Mouse (Mus musculus) urinary bladder, postnatal 4 days (tissue): ENCODE data around the gene Plscr3.

Source experiments
- DNase-seq, 2 experiments: peaks; one replicate each; pipeline ENCODE4 v3.0.0; 2021 to 2022; ENCODE audit warnings: low spot score in 2 of 2

Plscr3 gene

DNA sequence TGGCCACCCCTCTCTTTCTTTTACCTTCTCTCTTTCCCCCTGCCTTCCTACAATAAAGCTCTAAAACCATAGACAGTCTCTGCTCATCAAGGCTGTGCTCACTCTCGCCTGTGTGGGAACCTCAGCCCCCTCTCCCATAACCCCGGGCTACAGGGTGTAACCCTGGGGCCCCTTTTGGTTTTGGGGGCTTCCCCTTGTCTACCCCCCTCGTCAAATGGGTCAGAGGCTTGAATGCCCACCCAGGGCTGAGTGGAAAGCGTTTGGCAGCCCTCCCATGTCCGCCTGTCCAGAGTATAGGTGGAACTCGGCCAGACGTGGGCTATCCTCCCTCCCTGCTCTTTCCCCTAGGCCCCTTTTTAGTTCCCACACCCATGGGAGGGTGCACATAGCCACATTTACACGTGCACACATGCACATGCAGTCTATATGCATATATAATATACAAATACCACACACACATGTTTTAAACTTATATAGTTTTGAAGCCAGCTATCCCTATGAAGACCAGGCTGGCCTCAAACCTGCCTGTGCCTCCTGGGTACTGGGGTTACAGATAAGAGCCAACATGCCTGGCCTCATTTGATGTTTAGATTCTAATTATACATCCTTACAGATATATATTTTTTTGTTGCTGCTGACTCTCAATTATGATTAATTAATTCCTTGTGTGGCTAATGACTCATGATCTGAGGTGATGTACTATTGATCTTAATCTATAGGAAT lies 18.1 kb downstream of the Plscr3 start:
- no peak for DNase-seq

DNA sequence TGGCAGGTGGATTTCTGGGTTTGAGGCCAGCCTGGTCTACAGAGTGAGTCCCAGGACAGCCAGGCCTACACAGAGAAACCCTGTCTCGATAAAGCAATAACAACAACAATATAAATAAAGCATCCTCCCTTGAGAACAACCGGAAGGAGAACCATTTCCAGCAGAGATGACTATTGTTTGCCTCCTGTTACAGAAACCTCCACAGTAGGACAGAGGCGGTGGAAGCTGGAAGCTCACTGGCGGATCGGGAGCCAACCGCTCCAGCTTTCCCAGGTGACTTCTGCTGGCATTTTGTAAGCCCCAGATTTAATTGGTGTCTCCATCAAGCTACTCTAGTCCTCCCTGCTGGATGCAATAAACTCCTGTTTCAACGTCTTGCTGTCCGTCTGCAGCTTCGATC lies 19.4 kb downstream of the Plscr3 start:
- DNase-seq = no peak

DNA sequence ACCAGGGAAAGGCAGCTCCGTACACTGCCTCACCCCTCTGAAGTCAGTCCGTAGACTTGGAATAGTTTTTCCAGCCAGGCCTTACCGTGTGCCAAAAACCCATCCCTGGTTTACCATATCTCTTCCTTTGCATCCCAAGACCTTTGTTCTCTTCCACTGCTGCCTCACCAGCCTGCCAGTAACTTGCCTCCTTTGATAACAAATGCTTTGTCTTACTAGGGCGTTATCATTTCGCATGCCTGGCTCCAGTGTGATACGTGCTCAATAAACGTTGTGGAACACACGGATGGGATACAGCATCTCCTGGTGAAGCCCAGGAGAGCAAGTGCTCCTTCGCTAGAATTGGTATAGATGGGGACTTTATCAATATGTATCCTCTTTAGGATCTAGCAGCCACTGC lies 21.2 kb downstream of the Plscr3 start:
- no peak for DNase-seq

DNA sequence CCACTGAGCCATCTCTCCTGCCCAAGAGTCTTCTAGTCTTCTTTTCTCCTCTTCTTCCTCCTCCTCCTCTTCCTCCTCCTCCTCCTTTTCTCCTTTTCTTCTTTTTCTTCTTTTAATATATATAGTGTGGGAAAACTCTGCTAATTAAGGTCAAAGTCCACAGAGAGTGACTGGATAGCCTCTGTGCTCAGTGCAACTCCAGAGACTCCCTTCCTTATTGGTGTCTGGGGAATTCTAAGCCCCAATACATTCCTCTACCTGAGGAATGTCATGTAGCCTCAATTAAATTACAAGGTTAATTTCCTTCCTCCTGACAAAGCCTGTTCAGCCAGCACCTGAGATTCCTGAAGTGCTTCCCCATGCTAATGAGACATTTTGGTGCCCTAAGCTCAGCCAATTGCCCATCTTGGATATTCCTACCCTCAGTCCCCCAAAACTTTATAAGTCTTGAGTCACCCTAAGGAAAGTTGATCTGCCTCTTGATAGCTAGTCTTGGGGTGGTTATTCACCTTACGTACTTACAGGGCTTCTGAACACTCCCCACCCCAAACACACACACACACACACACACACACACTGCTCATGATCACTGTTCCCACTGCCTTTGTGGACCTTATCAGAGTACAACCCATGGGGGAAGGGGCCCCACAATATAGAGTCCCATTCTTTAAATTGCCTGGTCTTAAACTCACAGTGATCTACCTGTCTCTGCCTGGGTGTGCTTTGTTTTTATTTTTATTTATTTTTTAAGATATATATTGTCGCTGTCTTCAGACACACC lies 24.3 kb downstream of the Plscr3 start:
- no peak for DNase-seq

DNA sequence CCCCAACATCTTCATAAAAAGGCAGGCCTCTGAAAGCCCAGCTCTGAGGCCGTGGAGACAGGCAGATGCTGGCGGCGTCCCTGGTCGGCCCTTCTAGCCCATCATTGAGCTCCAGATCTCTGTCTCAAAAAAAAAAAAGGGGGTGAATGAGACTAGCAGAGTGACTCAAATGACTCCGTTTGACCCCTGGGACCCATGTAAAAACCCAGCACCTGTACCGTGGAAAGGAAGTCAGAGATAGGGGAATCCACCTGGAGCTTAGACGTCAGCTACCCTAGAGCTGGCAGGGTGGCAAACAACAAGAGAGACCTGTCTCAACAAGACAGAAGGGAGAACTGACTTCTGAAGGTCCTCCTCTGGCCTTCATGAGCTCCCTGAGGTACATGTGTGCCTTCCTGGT lies 25.6 kb downstream of the Plscr3 start:
- DNase-seq = no peak

DNA sequence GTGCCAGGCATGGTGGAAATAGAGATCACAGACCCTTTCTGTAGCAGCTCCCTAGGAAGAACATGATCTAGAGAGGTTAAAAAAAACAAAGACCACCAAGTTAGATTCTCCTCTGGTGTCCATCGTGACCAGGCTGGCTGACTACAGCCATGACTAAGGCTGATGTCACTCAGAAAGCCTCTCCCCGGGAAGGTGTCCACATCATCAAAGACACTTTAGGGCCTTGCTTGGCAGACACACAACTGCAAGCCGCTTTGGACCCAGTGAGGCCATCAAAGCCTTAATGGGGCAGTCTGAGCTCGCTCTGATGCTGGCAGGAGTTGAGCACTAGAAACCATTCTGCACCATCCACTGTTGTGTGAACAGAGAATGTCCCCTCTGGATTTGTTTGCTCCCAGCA lies 26.3 kb downstream of the Plscr3 start:
- no peak for DNase-seq

DNA sequence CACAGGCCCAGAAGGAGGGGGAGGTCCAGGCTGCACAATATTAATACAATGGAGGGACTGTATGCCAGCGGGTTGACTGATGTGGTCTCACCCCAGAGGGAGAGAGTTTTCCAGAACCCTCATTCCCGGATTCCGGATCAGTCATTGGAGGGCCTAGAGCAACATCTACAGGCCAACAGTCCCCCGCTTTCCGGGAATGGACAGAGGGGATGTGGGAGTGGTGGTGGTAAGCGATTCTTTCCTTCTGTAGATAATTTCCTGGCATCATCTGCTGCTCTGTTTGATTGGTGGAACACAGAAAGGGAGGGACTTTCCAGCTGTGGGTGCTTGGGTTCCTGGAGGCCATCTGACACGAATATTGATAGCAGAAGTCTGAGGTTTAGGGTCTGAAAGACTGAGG lies 30.0 kb downstream of the Plscr3 start:
- DNase-seq = no peak

DNA sequence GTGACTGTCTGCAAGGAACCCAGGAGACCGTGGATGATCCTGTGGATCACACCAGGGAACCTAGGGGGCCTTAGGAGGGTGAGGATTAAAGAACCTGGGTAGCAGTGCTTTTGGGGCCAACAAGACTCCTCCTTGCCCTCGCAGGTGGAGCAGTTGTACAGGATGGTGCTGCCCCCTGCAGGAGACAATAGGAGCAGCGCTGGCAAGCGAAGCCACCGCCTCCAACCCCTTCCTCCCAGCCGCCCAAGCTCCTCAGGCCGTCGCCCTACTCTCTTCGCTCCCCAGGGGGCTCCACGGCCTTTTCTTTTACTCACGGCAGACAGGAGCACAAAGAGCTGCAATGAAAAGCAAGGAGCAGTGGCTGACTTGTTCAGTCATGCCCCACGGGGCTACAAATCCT lies 30.7 kb downstream of the Plscr3 start:
- peak; percentile 85 to 92 for DNase-seq

DNA sequence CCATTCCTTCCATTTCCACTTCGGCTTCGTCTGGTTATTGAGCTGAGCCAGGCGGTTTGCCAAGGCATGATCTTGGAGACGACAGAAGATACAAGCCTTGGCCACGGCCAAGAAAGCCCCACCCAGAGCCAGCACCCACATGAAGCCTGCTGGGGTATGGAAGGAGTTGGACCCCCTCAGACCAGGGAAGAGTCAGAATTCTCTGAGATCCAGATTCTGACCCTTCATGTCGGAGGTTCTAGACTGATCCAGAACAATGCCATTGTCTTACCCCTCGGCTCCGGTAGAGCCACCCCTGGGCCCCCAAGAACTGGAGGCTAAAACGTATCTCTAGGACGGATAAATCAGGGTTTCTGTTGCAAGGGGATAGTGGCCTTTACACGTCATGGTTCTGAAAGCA lies 31.7 kb downstream of the Plscr3 start, which contains the start of gene Tmem95:
Gene Tmem95, minus strand, starts transcription at position 141 of the 400 bp plus-strand sequence.
- DNase-seq = no peak

DNA sequence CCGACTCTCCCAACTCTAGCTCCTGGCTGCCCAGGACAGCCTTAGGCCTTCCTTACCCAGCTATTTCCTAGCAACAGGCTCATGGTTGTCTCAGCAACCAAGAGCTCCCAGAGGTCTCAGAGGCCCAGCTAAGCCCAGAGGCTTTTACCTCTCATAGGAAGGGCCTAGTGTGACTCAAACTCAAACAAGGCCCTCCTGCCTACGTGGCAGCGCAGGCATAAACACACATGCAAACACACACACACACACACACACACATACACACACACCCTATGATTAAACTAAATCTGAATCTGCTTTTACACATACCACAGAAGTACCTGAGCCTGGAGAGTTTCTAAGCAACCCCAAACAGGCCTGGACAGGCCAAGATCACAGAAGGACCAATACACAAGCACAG lies 32.2 kb downstream of the Plscr3 start:
- no peak for DNase-seq

DNA sequence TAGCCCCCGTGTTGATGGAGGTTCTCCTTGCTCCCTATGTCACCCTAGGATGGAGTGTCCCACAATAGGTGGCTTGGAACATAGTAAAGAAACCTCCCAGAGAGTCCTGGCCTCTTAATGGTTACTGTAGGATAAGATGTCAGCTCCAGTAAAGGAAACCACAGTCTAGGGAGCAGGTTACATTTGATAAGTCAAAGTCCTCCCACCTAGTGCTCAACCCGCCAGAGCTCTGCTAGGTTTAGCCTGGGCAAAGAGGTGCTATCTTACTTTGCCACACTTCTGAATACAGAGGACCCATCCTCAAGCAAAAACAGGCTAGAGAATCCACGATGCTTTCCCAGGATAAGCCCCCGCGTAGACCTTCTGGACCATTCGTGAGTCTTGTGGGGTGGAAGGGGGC lies 32.8 kb downstream of the Plscr3 start:
- no peak for DNase-seq

DNA sequence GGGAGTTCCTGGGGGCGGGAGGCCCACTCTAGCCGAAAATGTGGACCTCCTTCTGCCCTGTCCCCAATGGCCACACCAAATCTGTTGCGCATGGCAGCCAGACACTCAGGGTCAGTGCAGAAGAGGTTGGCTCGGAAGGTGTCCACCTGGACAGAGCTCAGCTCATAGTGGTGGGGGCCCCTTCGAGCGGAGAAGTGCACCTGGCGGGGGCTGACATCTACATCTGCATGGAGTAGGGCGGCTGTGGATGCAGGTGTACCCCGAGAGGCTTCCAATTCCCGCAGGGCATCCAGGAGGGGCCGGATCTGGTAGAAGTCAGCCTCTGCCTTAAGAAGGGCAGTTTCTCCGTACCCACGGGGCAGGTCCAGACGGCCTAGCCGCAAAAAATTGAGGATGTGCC lies 33.5 kb downstream of the Plscr3 start:
- no peak for DNase-seq

DNA sequence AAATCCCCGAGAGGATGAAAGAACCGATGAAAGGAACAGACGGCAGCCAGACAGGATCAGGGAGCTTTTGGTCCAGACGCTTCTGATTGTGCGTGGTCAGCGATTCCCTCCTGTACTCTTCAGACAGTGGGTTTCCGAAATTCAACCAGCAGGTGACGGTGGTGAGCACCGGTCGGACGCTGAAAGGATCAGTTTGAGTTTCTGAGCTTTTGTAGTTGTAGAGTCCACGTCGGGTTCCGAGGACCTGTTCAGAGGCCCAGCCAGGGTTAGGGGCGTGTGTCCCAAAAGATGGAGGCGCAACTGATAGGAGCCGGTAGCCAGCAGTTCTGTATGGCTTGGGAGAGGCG lies 34.3 kb downstream of the Plscr3 start:
- DNase-seq = peak in 1 of 2 experiments; percentile 75

DNA sequence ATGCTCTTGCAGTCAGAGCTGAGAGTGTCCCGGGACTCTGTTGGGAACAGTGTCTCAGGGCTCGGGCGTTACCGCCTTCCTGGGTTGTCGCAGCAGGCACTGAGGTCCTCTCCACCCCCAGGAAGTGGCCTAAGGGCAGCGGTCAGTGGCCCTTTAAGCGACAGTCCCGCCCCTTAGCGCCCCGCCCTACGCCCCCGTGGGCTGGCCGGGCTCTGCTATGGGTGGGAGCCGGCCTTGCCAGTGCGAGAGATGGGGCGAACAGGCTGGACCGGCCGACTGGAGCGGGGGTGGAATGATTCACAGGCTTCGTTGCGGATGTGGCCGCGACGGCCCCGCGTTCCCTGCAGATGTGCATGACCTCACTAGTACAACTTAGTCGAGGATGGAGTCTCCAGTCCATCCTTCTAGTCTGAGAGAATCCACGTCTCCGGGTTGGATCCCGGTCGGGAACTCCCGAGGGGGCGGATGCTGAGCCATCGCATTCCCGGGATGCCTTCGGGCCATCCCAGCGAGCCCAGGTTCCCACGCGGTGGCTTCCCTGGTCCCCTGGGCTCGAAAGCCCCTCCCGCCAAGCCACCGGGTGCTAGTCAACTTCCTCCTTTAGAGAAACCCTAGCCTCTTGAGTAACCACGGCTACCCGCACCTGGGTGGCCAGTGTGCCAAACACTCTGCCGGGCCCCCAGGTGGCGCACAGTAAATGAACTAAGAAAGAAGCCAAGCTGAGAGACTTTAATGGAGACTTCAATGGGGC lies 34.9 kb downstream of the Plscr3 start, which contains the start of gene Kctd11:
Gene Kctd11, minus strand, starts transcription at position 554 of the 751 bp plus-strand sequence.
- peak; percentile 88 for DNase-seq

DNA sequence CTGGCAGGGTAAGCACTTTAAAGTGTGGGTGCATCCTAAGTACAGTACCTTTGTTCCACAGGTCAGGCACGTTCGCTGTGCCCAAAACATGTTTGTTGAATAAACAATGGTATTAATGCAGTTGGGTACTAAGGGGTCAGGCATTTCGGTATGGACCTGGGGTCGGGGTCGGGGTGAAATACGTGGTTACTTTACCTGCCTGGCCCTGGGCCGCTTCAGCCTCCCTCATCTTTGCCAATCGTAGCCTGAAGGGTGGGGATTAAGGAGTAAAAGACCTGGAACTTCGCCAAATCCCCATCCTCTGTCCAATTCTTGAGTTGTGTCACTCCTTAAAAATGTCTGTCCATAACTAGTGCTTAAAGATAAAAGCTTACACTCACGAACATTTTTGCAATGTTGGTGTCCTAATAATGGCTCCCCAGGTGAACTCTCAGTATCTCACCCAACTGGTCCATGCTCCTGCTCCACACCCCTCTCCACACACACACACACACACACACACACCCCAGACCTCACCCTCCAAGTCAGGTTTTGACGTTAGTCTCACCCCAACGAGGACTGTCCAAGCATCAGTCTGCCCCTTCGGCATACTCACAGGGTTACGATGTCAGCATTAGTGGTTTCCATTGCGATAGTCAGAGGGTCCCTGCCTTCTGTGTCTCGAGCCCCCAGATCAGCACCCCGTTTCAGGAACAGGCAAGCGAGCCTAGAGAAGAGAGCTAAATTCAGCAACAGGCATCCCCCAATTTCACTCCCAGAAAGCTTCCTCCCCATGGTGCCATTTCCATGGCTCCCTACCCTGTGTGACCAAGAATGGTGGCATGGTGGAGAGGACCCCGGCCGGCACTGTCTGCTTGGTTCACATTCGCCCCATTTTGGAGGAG lies 35.9 kb downstream of the Plscr3 start:
- no peak for DNase-seq

DNA sequence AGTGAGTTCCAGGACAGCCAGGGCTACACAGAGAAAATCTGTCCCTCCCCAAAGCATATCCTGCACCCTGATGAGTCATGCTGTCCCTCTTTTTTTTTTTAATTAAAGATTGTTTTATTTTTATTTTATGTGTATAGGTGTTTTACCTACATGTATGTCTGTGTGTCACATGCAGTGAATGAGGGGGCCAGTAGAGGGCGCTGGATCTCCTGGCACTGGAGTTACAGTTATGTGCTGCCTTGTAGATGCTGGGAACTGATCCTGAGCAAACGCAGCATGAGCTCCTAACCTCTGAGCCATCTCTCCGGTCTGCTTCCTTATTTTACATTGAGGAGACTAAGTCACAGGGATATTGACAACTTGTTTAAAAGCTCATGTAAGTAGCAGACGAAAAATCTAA lies 36.9 kb downstream of the Plscr3 start:
- no peak for DNase-seq

DNA sequence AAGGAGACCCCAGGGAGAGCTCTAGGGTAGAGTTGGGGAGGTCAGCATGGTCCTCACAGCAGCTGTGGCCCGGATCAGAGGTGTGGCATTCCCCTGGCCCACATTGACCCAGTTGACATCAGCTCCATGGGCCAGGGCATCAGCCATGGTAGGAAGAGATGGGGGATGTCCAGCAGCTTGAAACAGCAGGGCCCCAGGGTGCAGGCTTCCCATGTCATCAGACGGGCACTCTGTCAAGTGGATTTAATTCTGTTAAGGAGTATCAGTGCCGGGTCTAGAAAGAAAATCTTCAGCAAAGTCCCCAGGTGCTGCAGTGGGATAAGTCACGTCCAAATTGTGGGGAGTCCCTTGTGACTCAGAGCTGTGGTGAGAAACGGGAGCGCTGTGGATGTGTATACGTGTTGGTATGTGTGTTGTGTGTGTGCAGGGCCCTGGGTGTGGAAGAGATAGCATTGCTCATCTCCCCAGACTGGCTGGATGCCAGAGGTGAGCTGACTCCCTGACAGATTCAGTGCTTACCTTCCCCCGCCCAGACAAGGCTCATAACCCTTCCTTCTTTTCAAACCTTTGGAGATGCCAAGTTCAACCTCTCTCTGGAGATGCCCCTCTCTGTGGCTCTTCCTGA lies 37.5 kb downstream of the Plscr3 start:
- DNase-seq = no peak

DNA sequence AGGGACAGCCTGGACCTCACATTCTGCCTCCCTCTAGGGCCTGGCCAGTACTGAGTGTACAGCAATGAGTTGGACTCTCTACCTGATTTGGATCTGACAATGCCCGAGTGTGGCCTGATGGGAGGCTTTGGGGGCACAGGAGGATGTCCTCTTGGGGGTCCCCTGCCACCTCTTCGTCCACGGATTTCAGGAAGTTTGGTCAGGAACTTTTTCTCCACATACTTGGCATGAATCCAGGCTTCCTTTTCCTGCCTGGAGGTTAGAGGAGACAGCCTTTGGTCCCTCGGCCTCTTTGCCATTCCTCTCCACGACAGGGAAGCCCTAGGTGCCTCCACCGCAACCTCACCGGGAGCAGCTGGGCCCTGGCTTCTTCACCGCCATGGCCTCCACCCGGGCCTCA lies 38.1 kb downstream of the Plscr3 start:
- DNase-seq = no peak

DNA sequence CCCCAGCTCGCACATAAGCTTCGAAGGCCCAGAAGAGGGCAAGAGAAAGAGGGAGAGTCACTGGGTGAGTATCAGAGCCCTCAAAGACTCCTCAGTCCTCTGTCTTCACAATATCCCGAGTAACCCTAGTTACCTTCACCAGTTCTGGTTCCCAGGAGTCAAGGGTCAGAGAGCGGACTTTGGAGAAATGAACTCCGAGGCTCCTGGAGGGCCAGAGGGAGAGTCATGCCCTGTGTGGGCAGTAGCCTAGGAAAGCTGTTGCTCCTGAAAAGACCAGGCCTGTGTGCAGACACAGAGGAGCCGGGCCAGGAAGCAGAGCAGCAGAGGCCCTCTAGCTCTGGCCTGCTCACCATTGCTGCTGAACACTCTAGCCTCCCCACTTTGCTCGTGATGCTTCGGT lies 38.5 kb downstream of the Plscr3 start:
- no peak for DNase-seq

DNA sequence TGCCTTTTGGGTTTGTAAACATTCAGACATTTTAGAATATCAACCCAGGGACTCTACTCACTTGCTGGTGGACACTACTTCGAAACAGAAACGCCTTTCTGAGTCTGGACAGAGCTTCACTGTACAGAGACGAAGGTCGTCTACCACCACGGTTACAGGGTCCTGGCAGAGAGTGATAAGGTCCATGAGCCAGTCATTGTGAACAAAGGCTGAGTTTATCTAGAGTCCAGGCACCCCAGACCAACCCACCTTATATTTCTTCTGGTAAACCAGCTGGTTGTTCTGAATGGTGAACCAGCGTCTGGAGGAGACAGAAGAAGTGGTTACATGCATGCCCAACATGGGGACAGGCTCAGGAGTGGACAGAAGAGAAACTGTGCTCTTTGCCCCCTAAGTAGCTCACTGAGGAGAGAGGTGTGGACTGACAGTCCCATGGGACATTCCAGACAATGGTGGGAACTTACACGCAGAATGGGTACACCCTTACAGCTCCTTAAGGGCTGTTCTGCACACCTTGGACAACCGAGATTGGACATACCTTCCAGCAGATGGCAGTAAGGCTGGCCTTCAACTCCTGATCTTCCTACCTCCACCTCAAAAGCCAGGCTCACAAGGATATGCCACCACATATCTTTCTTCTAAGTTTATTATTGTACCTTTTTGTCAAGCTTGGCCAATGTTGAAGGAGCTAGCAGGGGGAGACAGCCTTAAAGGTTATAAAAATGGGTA lies 40.9 kb downstream of the Plscr3 start:
- no peak for DNase-seq
